8 mouse cellular contexts compared by ENCODE assay signal in the genomic region with DNA sequence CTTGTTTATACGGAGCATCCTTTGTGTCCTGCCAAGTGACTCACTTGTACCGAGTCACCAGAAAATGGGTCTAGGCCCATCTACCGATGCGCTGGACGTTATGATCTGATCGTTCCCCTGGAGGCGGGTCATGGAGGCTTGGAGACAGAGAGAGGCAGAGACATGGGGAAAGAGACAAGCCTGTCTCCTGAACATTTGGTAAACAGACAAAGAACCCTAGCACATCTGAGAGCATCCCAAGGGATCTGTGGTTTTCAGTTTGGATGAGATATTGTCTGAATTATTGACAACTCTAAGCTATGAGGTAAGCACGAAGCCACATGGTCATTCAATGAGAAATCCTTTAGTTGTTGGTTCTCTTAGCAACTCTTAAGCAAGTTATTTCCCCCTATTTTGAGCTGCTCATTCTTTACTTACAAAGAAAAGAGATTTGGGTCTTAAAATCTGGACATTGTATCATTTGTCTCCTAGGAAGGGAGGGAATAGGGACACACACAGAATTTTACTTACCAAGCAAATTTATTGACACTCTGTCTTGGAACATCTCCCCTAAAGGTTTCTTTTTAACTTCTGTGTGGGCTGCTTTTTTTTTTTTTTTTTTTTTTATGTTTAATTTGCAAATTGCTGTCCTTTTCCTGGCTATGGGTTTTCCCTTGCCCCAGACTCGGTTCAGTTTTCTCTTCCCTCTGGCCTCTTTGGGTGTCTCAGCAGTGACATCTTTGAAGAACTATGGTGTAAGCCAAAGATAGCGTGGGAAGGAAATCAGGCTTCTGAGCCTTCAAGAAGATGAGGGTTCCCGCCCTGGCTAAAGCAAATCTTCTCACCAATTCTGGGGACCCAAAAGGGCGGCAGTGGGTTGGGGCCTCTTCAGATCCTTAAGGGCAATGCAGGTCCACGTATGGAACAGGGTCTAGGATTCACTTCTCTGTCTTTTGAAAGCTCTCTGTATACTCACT. TPM values are rescaled to one million over a fixed set of nuclear protein-coding genes. Genes with fewer than 3 reads are reported as not detected.
DNase-seq lines count a peak whose midpoint lies in the region; ATAC-seq lines count a peak whose summit lies in the region.

No protein-coding gene starts in this region.

- ATAC-seq in hindbrain, embryonic 15.5 days (ENCODE audit: low FRiP score, low read depth) = 0 out of 2 replicates have a peak, but pooled peaks have one; percentile 5
- ATAC-seq in monocyte, adult 5-6 weeks (replicated peaks; ENCODE audit: insufficient number of reproducible peaks, low FRiP score, low TSS enrichment, poor library complexity, severe bottlenecking) = peak; percentile 38; the same call in 1 of the 2 replicates

- no peaks in the 10 kb centered on the region for H3K27me3 ChIP-seq in hindbrain, embryonic 15.5 days

- H3K9ac ChIP-seq in hindbrain, embryonic 15.5 days = no peak overlapping the region

- DNase-seq in embryo, embryonic 10 days (ENCODE audit: low spot score) = peak; percentile 35
- no peak for DNase-seq in embryo, embryonic 9.5 days (ENCODE audit: extremely low spot score)
- peak; percentile 45 for DNase-seq in thymus, postnatal 4 days
- no peak for DNase-seq in thymus, postnatal 0 days (ENCODE audit: low spot score)
- no peak for DNase-seq in layer of hippocampus, postnatal 14 days (ENCODE audit: low spot score in 2 of 2)
- DNase-seq in spleen, adult 18-20 months = no peak

- peak overlapping the region; percentile 58; the same call in 1 of the 2 replicates for H3K27ac ChIP-seq in hindbrain, embryonic 15.5 days (replicated peaks)

- peak overlapping the region; percentile 93 for H3K4me2 ChIP-seq in hindbrain, embryonic 15.5 days

- WGBS in hindbrain, embryonic 15.5 days = 61% methylated on average over 13 of the region's 13 CpGs

- no peaks in the 10 kb centered on the region for H3K9me3 ChIP-seq in hindbrain, embryonic 15.5 days

- peaks cover 40% of the 10 kb centered on the region for H3K4me1 ChIP-seq in hindbrain, embryonic 15.5 days (replicated peaks)

- peak overlapping the region; percentile 64 for H3K4me3 ChIP-seq in hindbrain, embryonic 15.5 days

- no peaks in the 10 kb centered on the region for H3K36me3 ChIP-seq in hindbrain, embryonic 15.5 days

RNA-seq across cellular contexts. Expression of a gene that starts 0.7 kb away (rescaled TPM):
- 15.3 and 17.1 TPM in 2 replicates for polyA plus RNA-seq in thymus, postnatal 0 days (2015; fragmentation: Nextera tagmentation; extraction: Ambion mirVana)
- 11.5 and 11.7 TPM in 2 replicates for polyA plus RNA-seq in hindbrain, embryonic 15.5 days (2015; fragmentation: Nextera tagmentation; extraction: Ambion mirVana)
- 57.9 to 89.2 TPM (median 64.3 TPM) in 3 replicates for total RNA-seq in monocyte, adult 5-6 weeks (2017)
- 10 to 100 TPM; 39.6 to 41.7 TPM for total RNA-seq in layer of hippocampus, postnatal 14 days (2021)

Comparison
In these comparisons a context has a peak if more than half of its experiments do, and no peak if none do; other contexts are left out.
1. DNase-seq: peak in embryo, embryonic 10 days (single experiment) and thymus, postnatal 4 days (single experiment); none in embryo, embryonic 9.5 days (single experiment), thymus, postnatal 0 days (single experiment), layer of hippocampus, postnatal 14 days (0 of 2) and spleen, adult 18-20 months (0 of 2).